Mouse (Mus musculus): ENCODE measurements at regions not wholly inside any gene's neighbourhood (a gene's known extent, or its start where the extent isn't known, plus 50 kb on each side); places are given as distances from the start of the nearest gene placed in this dataset.

- no peak for DNase-seq (ENCODE audit: extremely low spot score, low spot score)
These were observed 85.2 kb upstream of the Kctd3 start for GRCm38 (mm10) chr1:189092819-189093218.

GRCm38 (mm10) chr1:189085245-189085644, 77.6 kb upstream of the Kctd3 start:
- no peak for DNase-seq (ENCODE audit: extremely low spot score, low spot score)

GRCm38 (mm10) chr1:189081267-189081666, 73.6 kb upstream of the Kctd3 start:
- no peak for DNase-seq (ENCODE audit: extremely low spot score, low spot score)

- DNase-seq (ENCODE audit: extremely low spot score, low spot score): peak; percentile 83
These were observed 73.2 kb upstream of the Kctd3 start for GRCm38 (mm10) chr1:189080797-189081196.

GRCm38 (mm10) chr1:189079451-189080410, 72.1 kb upstream of the Kctd3 start:
- DNase-seq (ENCODE audit: extremely low spot score, low spot score): no peak

- DNase-seq (ENCODE audit: extremely low spot score, low spot score): no peak
These were observed 70.2 kb upstream of the Kctd3 start for GRCm38 (mm10) chr1:189077861-189078260.

- no peak for DNase-seq (ENCODE audit: extremely low spot score, low spot score)
These were observed 68.6 kb upstream of the Kctd3 start for GRCm38 (mm10) chr1:189076276-189076675.

- no peak for DNase-seq (ENCODE audit: extremely low spot score, low spot score)
These were observed 68.0 kb upstream of the Kctd3 start for GRCm38 (mm10) chr1:189075671-189076070.

GRCm38 (mm10) chr1:189072516-189072915, 64.9 kb upstream of the Kctd3 start:
- DNase-seq (ENCODE audit: extremely low spot score, low spot score): no peak

GRCm38 (mm10) chr1:189068204-189068603, 60.6 kb upstream of the Kctd3 start:
- no peak for DNase-seq (ENCODE audit: extremely low spot score, low spot score)

- no peak for DNase-seq (ENCODE audit: extremely low spot score, low spot score)
These were observed 59.7 kb upstream of the Kctd3 start for GRCm38 (mm10) chr1:189067204-189067960.

GRCm38 (mm10) chr1:189066446-189067151, 59.0 kb upstream of the Kctd3 start:
- no peak for DNase-seq (ENCODE audit: extremely low spot score, low spot score)

GRCm38 (mm10) chr1:189065152-189065910, 57.7 kb upstream of the Kctd3 start:
- no peak for DNase-seq (ENCODE audit: extremely low spot score, low spot score)

GRCm38 (mm10) chr1:189064629-189065028, 57.0 kb upstream of the Kctd3 start:
- no peak for DNase-seq (ENCODE audit: extremely low spot score, low spot score)

- DNase-seq (ENCODE audit: extremely low spot score, low spot score): no peak
These were observed 56.1 kb upstream of the Kctd3 start for GRCm38 (mm10) chr1:189063699-189064098.

- no peak for DNase-seq (ENCODE audit: extremely low spot score, low spot score)
These were observed 55.6 kb upstream of the Kctd3 start for GRCm38 (mm10) chr1:189063209-189063608.

Measured in neural tube, embryonic 10.5 days (tissue).